Mouse (Mus musculus) skeletal muscle tissue, postnatal 0 days (tissue): Measurements from ENCODE around the gene Cipc. TPM values are rescaled to one million over a fixed set of nuclear protein-coding genes. Genes with fewer than 3 reads are reported as not detected.

Experiments used
- polyA plus RNA-seq: library from polyadenylated mRNA; unstranded; fragments of >200 nt; fragmentation: Nextera tagmentation; extraction: Ambion mirVana; gene quantifications from 2 replicates; pipeline ENCODE4 v1.2.1, GENCODE M21; 2015

Cipc gene
- 13.4 and 14.8 TPM in 2 replicates for polyA plus RNA-seq

GRCm38 (mm10) chr12:86946862-86947574, at the start of gene Cipc:
Gene Cipc (plus strand): TSS chr12:86947043.

GRCm38 (mm10) chr12:86989890-86990754, 43.3 kb downstream of the Cipc start, which contains the start of gene Zdhhc22:
Gene Zdhhc22 (minus strand): TSS chr12:86990430.

Other genes with a start within 250 kb of the Cipc start
- 10.7 and 11.5 TPM in 2 replicates for gene Angel1, start 220.6 kb upstream of the Cipc start, polyA plus RNA-seq
- gene Lrrc74a, start 212.7 kb upstream of the Cipc start, polyA plus RNA-seq = not detected in 2 replicates
- gene Irf2bpl, start 62.2 kb upstream of the Cipc start, polyA plus RNA-seq = 22.2 and 25.9 TPM in 2 replicates
- gene Zdhhc22, start 43.4 kb downstream of the Cipc start, polyA plus RNA-seq = not detected in 2 replicates
- gene Tmem63c, start 74.3 kb downstream of the Cipc start, polyA plus RNA-seq = not detected in 2 replicates
- 0.15 TPM in 1 of 2 replicates, not detected in the other for gene Ngb, start 155.5 kb downstream of the Cipc start, polyA plus RNA-seq
- gene Gstz1, start 200.1 kb downstream of the Cipc start, polyA plus RNA-seq = 41.7 and 92.4 TPM in 2 replicates
- gene Pomt2, start 200.9 kb downstream of the Cipc start, polyA plus RNA-seq = 7.5 and 7.8 TPM in 2 replicates